Mouse (Mus musculus): ENCODE measurements around the gene Muc2. TPM values are rescaled to one million over a fixed set of nuclear protein-coding genes. Genes with fewer than 3 reads are reported as not detected.

The Muc2 gene
- polyA plus RNA-seq, 1 experiment from 2014 or later, result 0.27 TPM

GRCm38 (mm10) chr7:141678922-141679321 is 11.2 kb upstream of the Muc2 start:
- ATAC-seq (ENCODE audit: low FRiP score, low read depth), result no peak
- Histone ChIP-seq H3K9ac (no peak overlapping the region), H3K4me2 (replicated peaks) (no peak overlapping the region), H3K27me3 (replicated peaks) (no peaks in the 10 kb centered on the region), H3K4me3 (no peak overlapping the region), H3K36me3 (no peaks in the 10 kb centered on the region), H3K9me3 (no peaks in the 10 kb centered on the region), H3K4me1 (no peaks in the 10 kb centered on the region), H3K27ac (no peak overlapping the region)
- 84% methylated on average over 4 of the region's 4 CpGs for WGBS

GRCm38 (mm10) chr7:141687330-141687729 is 2.8 kb upstream of the Muc2 start:
- 56% methylated on average over 10 of the region's 10 CpGs for WGBS
- ATAC-seq (ENCODE audit: low FRiP score, low read depth), result no peak

GRCm38 (mm10) chr7:141693591-141694273 is 3.6 kb downstream of the Muc2 start:
- Histone ChIP-seq H3K4me3 (no peak overlapping the region), H3K4me1 (no peaks in the 10 kb centered on the region), H3K9me3 (no peaks in the 10 kb centered on the region), H3K36me3 (no peaks in the 10 kb centered on the region), H3K9ac (no peak overlapping the region), H3K27ac (no peak overlapping the region), H3K4me2 (replicated peaks) (peak overlapping the region; percentile 44), H3K27me3 (replicated peaks) (no peaks in the 10 kb centered on the region)
- no peak for ATAC-seq (ENCODE audit: low FRiP score, low read depth)
- WGBS, result 52% methylated on average over 30 of the region's 30 CpGs

More at GRCm38 (mm10) chr7:141687330-141687729, 2.8 kb upstream of the Muc2 start:
- Histone ChIP-seq H3K4me3 (no peak overlapping the region), H3K4me1 (no peaks in the 10 kb centered on the region), H3K36me3 (no peaks in the 10 kb centered on the region), H3K9me3 (no peaks in the 10 kb centered on the region), H3K4me2 (replicated peaks) (no peak overlapping the region), H3K9ac (no peak overlapping the region), H3K27ac (no peak overlapping the region), H3K27me3 (replicated peaks) (no peaks in the 10 kb centered on the region)

GRCm38 (mm10) chr7:141694274-141694639 is 4.1 kb downstream of the Muc2 start:
- no peak for ATAC-seq (ENCODE audit: low FRiP score, low read depth)
- Histone ChIP-seq H3K4me1 (no peaks in the 10 kb centered on the region), H3K27me3 (replicated peaks) (no peaks in the 10 kb centered on the region), H3K9me3 (no peaks in the 10 kb centered on the region), H3K4me2 (replicated peaks) (no peak overlapping the region), H3K36me3 (no peaks in the 10 kb centered on the region), H3K9ac (no peak overlapping the region), H3K27ac (no peak overlapping the region), H3K4me3 (no peak overlapping the region)
- WGBS, result 80% methylated on average over 5 of the region's 5 CpGs

GRCm38 (mm10) chr7:141696538-141696937 is 6.4 kb downstream of the Muc2 start:
- WGBS, result 84% methylated on average over 13 of the region's 13 CpGs
- no peaks in the 10 kb centered on the region for H3K9me3 ChIP-seq
- no peak overlapping the region for H3K9ac ChIP-seq
- no peaks in the 10 kb centered on the region for H3K4me1 ChIP-seq
- H3K27me3 ChIP-seq (replicated peaks), result no peaks in the 10 kb centered on the region
- H3K36me3 ChIP-seq, result no peaks in the 10 kb centered on the region
- no peak for ATAC-seq (ENCODE audit: low FRiP score, low read depth)
- H3K27ac ChIP-seq, result no peak overlapping the region
- H3K4me2 ChIP-seq (replicated peaks), result no peak overlapping the region
- H3K4me3 ChIP-seq, result no peak overlapping the region

- Histone ChIP-seq H3K9me3 (no peaks in the 10 kb centered on the region), H3K4me1 (no peaks in the 10 kb centered on the region), H3K4me2 (replicated peaks) (no peak overlapping the region), H3K36me3 (no peaks in the 10 kb centered on the region), H3K9ac (no peak overlapping the region), H3K27me3 (replicated peaks) (no peaks in the 10 kb centered on the region), H3K4me3 (no peak overlapping the region), H3K27ac (no peak overlapping the region)
- ATAC-seq (ENCODE audit: low FRiP score, low read depth), result no peak
- WGBS, result 83% methylated on average over 8 of the region's 8 CpGs
These were observed 9.5 kb downstream of the Muc2 start for GRCm38 (mm10) chr7:141699556-141700220.

- Histone ChIP-seq H3K9ac (no peak overlapping the region), H3K27me3 (replicated peaks) (no peaks in the 10 kb centered on the region), H3K4me2 (replicated peaks) (no peak overlapping the region), H3K27ac (no peak overlapping the region), H3K4me3 (no peak overlapping the region), H3K4me1 (no peaks in the 10 kb centered on the region), H3K36me3 (no peaks in the 10 kb centered on the region), H3K9me3 (no peaks in the 10 kb centered on the region)
- no peak for ATAC-seq (ENCODE audit: low FRiP score, low read depth)
- 90% methylated on average over 7 of the region's 7 CpGs for WGBS
These were observed 57.4 kb downstream of the Muc2 start for GRCm38 (mm10) chr7:141747451-141748100.

- H3K4me3 ChIP-seq, result no peak overlapping the region
- no peak for ATAC-seq (ENCODE audit: low FRiP score, low read depth)
- H3K9ac ChIP-seq, result no peak overlapping the region
- H3K9me3 ChIP-seq, result no peaks in the 10 kb centered on the region
- no peak overlapping the region for H3K4me2 ChIP-seq (replicated peaks)
- H3K36me3 ChIP-seq, result no peaks in the 10 kb centered on the region
- H3K4me1 ChIP-seq, result no peaks in the 10 kb centered on the region
- H3K27me3 ChIP-seq (replicated peaks), result no peaks in the 10 kb centered on the region
- WGBS, result 84% methylated on average over 6 of the region's 6 CpGs
- no peak overlapping the region for H3K27ac ChIP-seq
These were observed 62.4 kb downstream of the Muc2 start for GRCm38 (mm10) chr7:141752513-141752912.

GRCm38 (mm10) chr7:141755831-141756230 is 65.7 kb downstream of the Muc2 start:
- ATAC-seq (ENCODE audit: low FRiP score, low read depth), result 0 out of 2 replicates have a peak, but pooled peaks have one; percentile 41
- 51% methylated on average over 4 of the region's 4 CpGs for WGBS
- Histone ChIP-seq H3K4me3 (no peak overlapping the region), H3K4me1 (no peaks in the 10 kb centered on the region), H3K9ac (no peak overlapping the region), H3K27me3 (replicated peaks) (no peaks in the 10 kb centered on the region), H3K27ac (no peak overlapping the region), H3K36me3 (no peaks in the 10 kb centered on the region), H3K9me3 (no peaks in the 10 kb centered on the region), H3K4me2 (replicated peaks) (no peak overlapping the region)

GRCm38 (mm10) chr7:141758291-141758690 is 68.2 kb downstream of the Muc2 start:
- Histone ChIP-seq H3K27ac (no peak overlapping the region), H3K27me3 (replicated peaks) (no peaks in the 10 kb centered on the region), H3K4me3 (no peak overlapping the region), H3K36me3 (no peaks in the 10 kb centered on the region), H3K9ac (no peak overlapping the region), H3K4me2 (replicated peaks) (no peak overlapping the region), H3K4me1 (no peaks in the 10 kb centered on the region), H3K9me3 (no peaks in the 10 kb centered on the region)
- no peak for ATAC-seq (ENCODE audit: low FRiP score, low read depth)
- WGBS, result 75% methylated on average over 4 of the region's 4 CpGs

GRCm38 (mm10) chr7:141770521-141770920 is 80.4 kb downstream of the Muc2 start:
- Histone ChIP-seq H3K4me1 (0 out of 2 replicates have a peak, but pooled peaks cover 7% of the 10 kb centered on the region), H3K4me3 (no peak overlapping the region), H3K9ac (no peak overlapping the region), H3K27me3 (replicated peaks) (no peaks in the 10 kb centered on the region), H3K27ac (no peak overlapping the region), H3K4me2 (replicated peaks) (no peak overlapping the region), H3K9me3 (no peaks in the 10 kb centered on the region), H3K36me3 (no peaks in the 10 kb centered on the region)
- ATAC-seq (ENCODE audit: low FRiP score, low read depth), result no peak
- WGBS, result 89% methylated on average over 3 of the region's 3 CpGs

- no peak overlapping the region for H3K4me2 ChIP-seq (replicated peaks)
- H3K27me3 ChIP-seq (replicated peaks), result no peaks in the 10 kb centered on the region
- no peak overlapping the region for H3K27ac ChIP-seq
- H3K4me3 ChIP-seq, result no peak overlapping the region
- no peak for ATAC-seq (ENCODE audit: low FRiP score, low read depth)
- no peaks in the 10 kb centered on the region for H3K36me3 ChIP-seq
- H3K9me3 ChIP-seq, result no peaks in the 10 kb centered on the region
- no peak overlapping the region for H3K9ac ChIP-seq
- H3K4me1 ChIP-seq, result 0 out of 2 replicates have a peak, but pooled peaks cover 7% of the 10 kb centered on the region
- 91% methylated on average over 8 of the region's 8 CpGs for WGBS
These were observed 80.8 kb downstream of the Muc2 start for GRCm38 (mm10) chr7:141770988-141771387.
